ENCODE assay signal across 9 mouse cellular contexts in genomic region chr9:49102328-49102727, GRCm38 (mm10). TPM values are rescaled to one million over a fixed set of nuclear protein-coding genes. Genes with fewer than 3 reads are reported as not detected.
DNase-seq lines count a peak whose midpoint lies in the region; ATAC-seq lines count a peak whose summit lies in the region.
"Had no signal": no experiment of that assay in that cellular context is flagged by ENCODE, and none has a peak within 500 bp of the region (broad histone marks: within the 10 kb centered on the region; RNA-seq: fewer than 3 reads in every experiment).

No protein-coding gene starts in this region.

- peak; percentile 13 for DNase-seq in cerebellum, adult 9-11 months
- DNase-seq in right cerebral cortex, postnatal 10 days (ENCODE audit: low spot score in 2 of 2) = peak; percentile 32 to 33
- no peak for DNase-seq in right cerebral cortex, adult 2 months (ENCODE audit: low spot score in 2 of 2)
- DNase-seq in mesoderm, embryonic 11.5 days (ENCODE audit: low read depth, low spot score) = peak; percentile 63
- no peak for DNase-seq in spleen, adult 18-20 months
- DNase-seq: cerebellum, postnatal 25 days had no signal

- ATAC-seq in cerebellum, adult (ENCODE audit: insufficient number of reproducible peaks, low FRiP score, low TSS enrichment) = no peak
- no peak for ATAC-seq in megakaryocyte progenitor cell, adult 5-6 weeks (replicated peaks; ENCODE audit: poor library complexity)
- ATAC-seq in granulocyte monocyte progenitor cell, adult 5-6 weeks (replicated peaks; ENCODE audit: poor library complexity, severe bottlenecking) = no peak

RNA-seq across cellular contexts. Expression of gene Tmprss5, which starts 21.3 kb away (rescaled TPM):
- total RNA-seq in megakaryocyte progenitor cell, adult 5-6 weeks (2015) = not detected in 2 replicates
- total RNA-seq in megakaryocyte progenitor cell, adult 5-6 weeks (2017) = not detected in 2 replicates
- total RNA-seq in granulocyte monocyte progenitor cell, adult 5-6 weeks (2014; fragmentation: Nextera tagmentation) = not detected in 2 replicates
- total RNA-seq in granulocyte monocyte progenitor cell, adult 5-6 weeks (2017) = not detected in 2 replicates

RNA-seq across cellular contexts. Expression of gene Zw10, which starts 46.9 kb away (rescaled TPM):
- total RNA-seq in megakaryocyte progenitor cell, adult 5-6 weeks (2015) = 28.7 and 30.7 TPM in 2 replicates
- total RNA-seq in megakaryocyte progenitor cell, adult 5-6 weeks (2017) = 24.4 and 26.0 TPM in 2 replicates
- 20.3 and 37.4 TPM in 2 replicates for total RNA-seq in granulocyte monocyte progenitor cell, adult 5-6 weeks (2014; fragmentation: Nextera tagmentation)
- 19.8 and 34.0 TPM in 2 replicates for total RNA-seq in granulocyte monocyte progenitor cell, adult 5-6 weeks (2017)

Comparison
In these comparisons a context has a peak if more than half of its experiments do, and no peak if none do; other contexts are left out.
1. DNase-seq: peak in cerebellum, adult 9-11 months (single experiment), right cerebral cortex, postnatal 10 days (2 of 2) and mesoderm, embryonic 11.5 days (single experiment); none in right cerebral cortex, adult 2 months (0 of 2) and spleen, adult 18-20 months (0 of 2).